Mouse (Mus musculus) telencephalon, adult 2 months (tissue): ENCODE measurements around the gene Cacna2d1.
A peak's percentile ranks its signal among the peaks of the same experiment; 100 is the strongest.

Source experiments
- DNase-seq: peaks from one replicate; pipeline ENCODE4 v3.0.0-alpha.2; 2011; ENCODE audit warnings: low read depth, low spot score

The Cacna2d1 gene

GRCm38 (mm10) chr5:15983354-15983753 lies 48.9 kb downstream of the Cacna2d1 start:
- no peak for DNase-seq

DNA sequence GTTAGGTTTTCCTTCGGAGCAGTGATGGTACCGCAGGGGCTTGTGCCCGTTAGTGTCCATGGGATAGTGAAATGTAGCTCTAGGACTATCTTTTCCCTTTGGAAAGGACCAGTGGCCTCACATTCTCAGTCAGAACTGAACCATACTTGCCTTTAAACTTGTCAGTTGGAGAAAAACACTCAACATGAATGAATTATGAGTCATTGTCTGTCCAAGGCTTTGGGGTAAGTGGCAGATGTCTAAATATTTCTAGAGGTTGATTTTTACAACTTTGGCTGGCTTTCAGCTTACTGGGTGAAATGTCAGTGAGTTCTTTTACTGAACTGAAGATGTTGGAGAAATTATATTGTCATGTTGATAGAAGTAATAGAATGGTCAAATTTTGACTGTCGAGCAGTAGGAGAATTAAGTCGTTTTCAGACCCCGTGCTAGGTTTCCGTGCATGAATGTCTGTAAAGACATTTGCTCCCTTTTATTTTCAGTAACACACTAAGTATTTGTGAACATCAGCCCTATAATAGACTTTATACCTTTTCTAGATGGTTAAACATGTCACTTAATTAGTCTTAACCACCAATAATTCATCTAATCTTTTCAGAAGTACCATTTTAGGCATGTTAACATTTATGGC lies 50.9 kb downstream of the Cacna2d1 start:
- DNase-seq: no peak

- no peak for DNase-seq
Observed at GRCm38 (mm10) chr5:15985901-15986300, 51.4 kb downstream of the Cacna2d1 start.

DNA sequence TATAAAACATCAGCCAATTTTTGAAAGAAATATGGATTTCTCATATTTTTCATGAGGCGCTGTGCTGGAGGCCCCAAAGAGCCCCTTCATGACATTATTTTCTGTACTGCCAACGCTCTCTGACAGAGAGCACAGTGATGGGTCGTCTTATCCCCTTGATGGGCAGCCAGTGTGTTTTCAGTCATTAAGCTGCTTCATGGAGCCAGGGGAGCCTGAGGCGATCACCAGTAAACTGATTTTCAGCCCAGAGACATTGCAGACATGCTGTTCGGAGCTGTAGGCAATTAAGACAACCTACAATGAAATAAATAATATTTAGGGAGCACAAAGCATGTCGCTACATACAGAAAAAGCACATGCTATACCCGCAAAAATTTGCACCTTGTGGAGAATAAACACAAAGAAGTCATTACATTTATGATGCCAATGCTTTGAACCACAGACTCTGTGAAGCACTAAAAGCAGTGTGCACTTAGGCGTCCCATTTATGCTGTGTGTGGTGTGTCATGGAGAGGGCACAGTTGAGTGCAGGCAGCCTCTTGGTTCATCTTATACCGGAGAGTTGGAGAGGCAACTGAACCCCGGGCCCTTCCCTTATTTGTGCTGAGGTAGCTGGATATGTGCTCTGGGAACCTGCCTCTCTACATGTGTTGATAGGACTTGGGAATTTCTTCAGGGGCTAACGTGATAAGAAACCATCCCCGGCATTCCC lies 57.1 kb downstream of the Cacna2d1 start:
- DNase-seq: no peak

DNA sequence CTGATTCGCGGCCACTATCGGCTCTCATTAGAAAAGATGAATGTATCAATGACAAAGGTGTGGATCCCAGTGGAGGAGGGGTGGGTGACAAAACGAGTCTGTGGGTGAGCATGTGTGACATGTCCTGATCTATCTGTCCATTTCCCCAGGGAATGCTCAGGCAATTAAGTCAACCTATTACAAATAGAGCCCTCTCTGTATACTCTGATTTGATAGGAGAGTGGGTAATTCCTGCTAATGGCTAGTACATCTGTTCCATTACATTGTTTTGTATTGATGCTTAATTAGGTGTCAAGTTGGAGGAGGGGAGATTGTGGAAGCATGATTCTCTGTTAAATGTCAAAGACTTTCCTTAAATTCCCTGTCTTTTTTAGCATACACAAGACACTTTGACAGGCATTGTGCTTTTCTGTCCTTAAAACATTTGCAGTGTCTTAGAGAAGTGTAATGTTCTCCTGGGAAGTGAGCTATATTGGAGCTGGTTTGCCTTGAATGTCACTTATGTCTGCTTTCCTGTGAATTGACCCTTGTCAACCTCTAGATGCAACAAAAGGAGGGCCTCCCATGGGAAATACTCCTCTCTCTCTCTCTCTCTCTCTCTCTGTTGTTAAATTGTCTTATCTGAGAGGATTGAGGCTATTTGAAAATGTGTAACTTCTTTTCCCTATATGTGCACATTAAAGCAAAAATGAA lies 58.9 kb downstream of the Cacna2d1 start:
- no peak for DNase-seq

DNA sequence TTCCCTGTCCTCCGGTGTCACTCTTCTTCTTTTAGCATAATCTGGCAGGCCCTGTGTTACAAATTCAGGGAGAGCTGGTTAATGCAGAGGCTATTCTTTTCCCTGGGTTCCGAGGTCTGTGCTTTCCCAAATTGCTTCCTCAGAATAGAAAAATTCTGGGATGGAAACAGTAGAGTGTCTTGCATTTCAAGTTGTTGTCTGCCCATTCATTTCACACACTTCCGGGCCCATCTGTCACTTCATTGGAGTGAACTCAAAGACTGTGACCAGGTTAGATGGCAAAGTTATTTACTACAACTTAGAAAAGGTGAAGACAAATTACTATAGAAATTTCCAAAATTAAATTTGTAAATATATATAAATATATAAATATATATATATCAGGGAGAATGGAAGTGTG lies 62.7 kb downstream of the Cacna2d1 start:
- DNase-seq: no peak

DNA sequence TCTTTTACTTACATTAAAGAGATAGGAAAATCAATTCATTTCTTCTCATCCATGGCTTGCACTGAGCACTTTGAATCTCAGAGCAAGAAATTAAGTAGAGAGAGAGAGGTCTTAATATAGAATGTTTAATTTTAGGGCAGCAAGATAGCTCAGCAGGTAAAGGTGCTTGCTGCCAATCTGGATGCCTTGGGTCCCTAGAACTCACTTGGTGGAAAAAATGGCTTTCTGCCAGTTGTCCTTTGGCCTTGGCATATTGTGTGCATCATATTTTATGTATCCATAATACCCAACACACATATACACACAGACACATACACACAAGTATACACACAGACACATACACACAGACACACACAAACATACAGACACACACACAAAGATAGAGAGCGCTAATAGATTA lies 63.3 kb downstream of the Cacna2d1 start:
- DNase-seq: no peak

DNA sequence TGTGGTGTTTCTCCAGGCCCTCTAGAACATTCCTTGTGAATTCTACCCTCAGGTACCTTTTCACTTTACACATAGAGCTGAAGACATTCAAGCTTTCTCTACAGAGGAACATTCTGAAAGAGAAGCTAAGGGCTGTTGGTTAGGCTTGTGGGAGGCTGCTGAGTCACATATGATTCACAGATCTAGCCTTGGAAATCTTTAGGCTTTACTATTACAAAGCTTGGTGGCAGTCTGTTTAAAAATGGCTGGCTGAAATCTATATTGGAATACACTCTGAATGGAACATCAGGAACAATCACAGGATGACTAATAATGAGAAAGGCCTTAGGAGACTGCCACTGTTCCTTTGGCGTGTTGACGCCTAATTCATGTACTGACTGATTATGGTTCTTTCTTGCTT lies 66.4 kb downstream of the Cacna2d1 start:
- peak; percentile 76 for DNase-seq

DNA sequence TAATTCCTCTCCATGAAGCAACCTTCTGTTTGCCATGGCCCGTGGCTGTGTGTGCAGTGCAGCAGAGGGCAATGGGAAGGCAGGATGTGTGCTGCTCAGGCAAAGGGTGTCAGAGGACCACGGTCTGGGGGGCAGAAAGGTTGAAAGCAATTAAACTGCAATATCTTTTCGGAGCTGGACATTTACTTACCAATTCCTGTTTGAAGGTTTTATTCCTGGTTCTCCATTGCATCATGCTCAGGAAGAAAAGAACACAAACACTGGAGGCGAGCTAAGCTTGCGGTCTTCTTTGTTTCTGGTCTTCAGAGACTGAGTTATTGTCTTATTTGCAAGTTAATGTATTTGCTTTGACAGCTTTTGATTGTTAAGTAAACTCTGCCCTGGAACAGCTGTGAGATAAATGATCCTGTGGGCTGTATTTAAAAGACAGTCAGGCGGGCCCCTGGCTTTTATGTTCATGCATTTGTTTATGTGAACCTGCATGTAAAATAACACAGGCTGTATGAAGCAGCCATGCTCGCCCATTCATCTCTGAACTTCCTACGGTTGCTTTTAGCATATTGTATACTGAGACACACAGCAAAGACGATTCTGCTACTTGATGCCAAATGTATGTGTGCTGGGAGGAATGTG lies 68.1 kb downstream of the Cacna2d1 start:
- DNase-seq: no peak

- DNase-seq: no peak
Observed at GRCm38 (mm10) chr5:16004305-16004704, 69.8 kb downstream of the Cacna2d1 start.

DNA sequence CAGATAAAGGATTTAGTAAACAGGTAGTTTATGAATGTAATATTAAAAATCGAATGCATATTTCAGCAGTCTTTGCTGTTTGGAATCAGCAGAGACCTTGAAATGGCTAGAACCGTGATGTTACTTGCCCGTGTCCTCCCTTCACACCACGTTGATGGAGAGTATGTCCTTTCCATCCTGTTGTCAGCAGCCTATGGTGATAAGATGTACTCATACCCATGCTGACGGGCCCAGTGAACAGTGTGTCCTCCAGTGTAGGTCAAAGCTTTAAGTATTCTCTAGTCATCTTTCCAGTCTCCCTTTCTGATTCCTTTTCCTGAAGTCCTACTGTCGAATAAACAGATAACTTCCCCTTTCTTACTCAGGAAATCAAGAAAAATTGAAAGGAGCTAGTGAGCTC lies 72.5 kb downstream of the Cacna2d1 start:
- DNase-seq: no peak

- no peak for DNase-seq
Observed at GRCm38 (mm10) chr5:16013649-16014048, 79.2 kb downstream of the Cacna2d1 start.

- DNase-seq: no peak
Observed at GRCm38 (mm10) chr5:16014392-16014791, 79.9 kb downstream of the Cacna2d1 start.

DNA sequence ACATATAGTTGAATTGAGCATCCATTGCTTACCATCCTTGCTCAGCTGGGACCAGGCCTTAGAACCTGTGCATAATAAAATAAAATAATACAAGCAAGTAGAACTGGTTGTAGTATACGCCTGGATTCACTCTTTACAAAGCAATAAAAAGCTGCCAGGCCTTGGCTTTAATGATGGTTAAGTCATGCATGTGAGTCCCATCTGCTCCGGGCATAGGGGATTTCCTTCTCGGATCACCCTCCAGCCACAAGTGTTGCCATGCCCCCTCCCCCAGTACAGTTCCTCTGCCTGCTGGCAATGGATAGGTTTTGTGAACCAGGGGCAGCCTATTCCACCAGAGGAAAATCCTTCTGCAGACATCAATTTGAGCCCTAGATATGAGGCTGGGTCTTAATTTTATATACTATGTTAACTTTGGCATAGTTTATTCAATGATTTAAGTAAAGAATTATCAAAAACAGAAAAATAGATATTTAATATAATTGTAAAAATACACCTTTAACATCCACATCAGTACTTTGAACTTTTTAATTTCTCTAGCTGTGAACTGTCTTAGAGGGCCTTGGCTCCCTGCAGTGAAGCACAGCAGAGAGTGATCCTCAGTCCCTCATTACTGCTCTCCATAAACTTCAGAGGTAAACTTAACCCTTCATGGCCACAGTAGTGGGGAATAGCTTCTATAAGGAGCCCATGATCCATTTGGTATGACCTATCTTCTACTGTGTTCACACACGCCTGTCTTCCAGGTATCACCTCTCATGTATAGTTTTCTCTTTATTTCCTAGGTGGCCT lies 90.3 kb downstream of the Cacna2d1 start:
- DNase-seq: no peak

- DNase-seq: no peak
Observed at GRCm38 (mm10) chr5:16028881-16029280, 94.4 kb downstream of the Cacna2d1 start.

DNA sequence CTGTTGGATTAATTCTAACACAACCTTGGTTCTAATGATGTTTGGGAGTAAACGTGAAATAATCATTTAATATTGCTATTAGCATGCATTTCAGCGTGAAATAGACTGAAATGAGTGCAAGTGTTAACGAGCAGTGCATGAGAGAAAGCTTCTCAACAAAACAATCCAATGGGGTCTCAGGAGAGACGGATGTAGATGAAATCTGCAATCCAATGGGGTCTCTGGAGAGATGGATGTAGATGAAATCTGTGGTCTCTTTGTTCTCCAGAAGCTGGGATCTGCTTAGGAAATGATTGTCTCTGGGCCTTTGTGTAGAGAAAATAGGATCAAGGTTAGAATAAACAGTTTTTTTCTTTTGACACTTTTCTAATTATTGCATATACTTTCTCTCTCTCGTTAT lies 95.0 kb downstream of the Cacna2d1 start:
- DNase-seq: no peak

GRCm38 (mm10) chr5:16033569-16033968 lies 99.1 kb downstream of the Cacna2d1 start:
- DNase-seq: no peak

- no peak for DNase-seq
Observed at GRCm38 (mm10) chr5:16035259-16035658, 100.8 kb downstream of the Cacna2d1 start.

DNA sequence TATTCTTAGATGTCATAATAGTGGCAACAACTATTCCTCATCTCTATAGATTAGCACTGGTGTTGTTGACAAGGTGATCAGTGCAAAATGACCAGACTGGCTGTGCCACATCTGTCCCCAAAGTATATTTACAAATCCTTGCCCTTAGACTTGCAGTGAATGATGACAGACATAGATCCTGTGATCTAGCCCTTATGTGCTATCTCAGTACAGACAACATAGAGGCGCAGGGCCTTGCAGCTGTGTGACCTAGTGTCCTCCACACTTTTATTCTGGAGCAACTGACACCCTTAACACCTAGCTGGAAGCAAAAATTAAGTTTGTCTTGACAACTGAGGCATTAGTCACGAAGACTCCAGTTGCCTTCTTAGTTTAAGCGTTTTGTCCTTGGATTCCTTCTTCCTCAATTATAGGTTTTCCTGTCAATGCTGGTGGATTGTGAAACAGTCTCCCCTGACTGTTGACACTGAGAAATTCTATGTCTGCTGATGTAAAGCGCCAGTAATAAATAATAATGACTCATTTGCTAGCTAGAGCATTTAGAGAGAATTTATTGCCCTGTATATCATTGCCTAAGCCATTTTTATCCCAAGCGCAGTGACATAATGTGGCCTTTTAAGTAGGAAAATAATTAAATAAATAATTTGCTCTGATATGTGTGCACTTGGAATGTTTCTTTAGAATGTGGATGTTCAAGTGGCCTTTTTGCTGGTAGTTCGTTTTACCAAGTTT lies 110.8 kb downstream of the Cacna2d1 start:
- no peak for DNase-seq

DNA sequence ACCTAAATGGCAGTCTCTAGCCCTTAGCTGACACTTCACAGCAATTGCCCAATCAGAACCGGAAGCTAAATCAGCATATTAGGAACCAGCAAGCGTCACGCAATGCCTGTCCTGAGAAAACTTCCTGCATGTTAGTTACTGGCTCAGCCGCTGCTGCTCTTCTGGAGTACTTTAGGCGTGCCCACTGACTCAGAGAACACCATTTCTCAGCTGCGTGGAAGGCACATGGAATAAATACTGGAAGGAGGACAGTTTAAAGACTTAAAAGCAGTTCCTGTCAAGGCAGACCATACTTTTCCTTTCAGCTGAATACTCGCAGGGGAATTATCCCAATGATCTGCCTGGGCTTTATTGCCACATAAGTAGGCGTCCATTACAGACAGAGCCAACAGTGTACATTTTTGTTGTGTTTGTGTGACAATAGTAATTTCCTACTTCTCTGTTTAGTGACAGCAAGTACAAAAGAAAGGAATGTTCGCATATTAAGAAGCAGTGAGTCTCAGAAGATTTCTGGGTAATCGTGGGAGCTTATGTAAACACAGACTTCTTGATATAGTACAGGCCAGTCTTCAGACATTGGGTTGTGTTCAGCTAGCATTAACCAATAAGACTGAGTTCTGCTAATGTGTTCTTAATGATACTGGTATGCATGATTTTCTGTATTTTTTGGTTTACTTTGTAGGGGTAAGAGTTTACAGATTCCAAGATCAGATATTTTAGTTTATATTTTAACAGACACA lies 113.1 kb downstream of the Cacna2d1 start:
- peak; percentile 44 for DNase-seq
